Mouse (Mus musculus): ENCODE data around the gene Entpd8. TPM values are rescaled to one million over a fixed set of nuclear protein-coding genes. Genes with fewer than 3 reads are reported as not detected.

Gene Entpd8
- polyA plus RNA-seq, 1 experiment from 2014 or later, result 0.27 TPM

DNA sequence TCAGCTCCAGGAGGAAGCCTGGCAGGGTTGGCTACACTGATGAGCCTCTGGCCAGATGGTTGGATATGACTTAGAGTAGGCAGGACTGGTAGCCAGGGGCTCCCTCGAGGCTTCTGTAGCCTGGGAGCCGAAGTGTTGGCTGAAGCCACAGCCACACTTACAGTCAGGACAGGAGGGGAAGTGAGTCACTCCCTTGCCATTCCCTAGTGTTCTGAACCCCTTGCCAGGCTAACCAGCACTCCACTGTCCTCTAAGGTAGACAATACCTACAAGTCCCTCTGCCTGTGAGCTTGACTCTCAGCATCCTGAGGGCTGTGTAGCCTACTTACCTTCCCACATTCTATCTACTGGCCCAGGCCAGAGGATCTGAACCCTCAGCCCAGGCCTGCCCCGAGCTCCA, 44.3 kb downstream of the Entpd8 start:
- H3K4me3 ChIP-seq (ENCODE audit: low read depth, low read length), result no peak overlapping the region
- no peak for ATAC-seq (ENCODE audit: low read depth)
- no peak overlapping the region for H3K4me2 ChIP-seq (ENCODE audit: low read depth, low read length)
- 60% methylated on average over 3 of the region's 3 CpGs for WGBS
- no peaks in the 10 kb centered on the region for H3K27me3 ChIP-seq (ENCODE audit: control insufficient read depth, insufficient read depth, low read length)
- no peak overlapping the region for H3K27ac ChIP-seq (ENCODE audit: low read depth, low read length)
- no peaks in the 10 kb centered on the region for H3K36me3 ChIP-seq (ENCODE audit: control insufficient read depth, insufficient read depth, low read length)
- H3K9ac ChIP-seq (replicated peaks; ENCODE audit: low read depth, low read length), result no peak overlapping the region
- peaks cover 11% of the 10 kb centered on the region; the same call in 1 of the 2 replicates for H3K4me1 ChIP-seq (ENCODE audit: control insufficient read depth, insufficient read depth, low read length)
- no peaks in the 10 kb centered on the region for H3K9me3 ChIP-seq (ENCODE audit: control insufficient read depth, low read length)

DNA sequence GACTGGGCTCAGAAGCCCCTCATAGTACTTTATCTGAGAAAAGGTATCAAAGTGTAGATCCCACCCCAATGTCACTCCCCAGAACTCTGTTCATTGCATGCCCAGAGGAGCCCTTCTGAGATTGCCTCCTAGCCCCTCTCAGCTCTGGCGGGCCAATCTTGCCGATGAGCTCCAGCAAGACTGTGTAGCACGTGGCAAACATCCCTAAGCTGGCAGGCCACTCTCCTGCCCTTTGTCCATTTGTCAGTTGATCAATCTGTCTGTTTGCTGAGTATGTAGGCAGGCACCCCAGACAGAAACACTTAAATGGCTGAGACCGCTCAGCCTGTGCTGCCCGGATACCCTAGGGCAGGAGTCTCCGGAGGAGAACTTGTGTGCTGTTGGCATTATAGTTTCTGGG, 45.0 kb downstream of the Entpd8 start:
- 56% methylated on average over 6 of the region's 6 CpGs for WGBS
- Histone ChIP-seq H3K4me3 (ENCODE audit: low read depth, low read length) (no peak overlapping the region), H3K4me2 (ENCODE audit: low read depth, low read length) (no peak overlapping the region), H3K4me1 (ENCODE audit: control insufficient read depth, insufficient read depth, low read length) (peaks cover 11% of the 10 kb centered on the region; the same call in 1 of the 2 replicates), H3K27ac (ENCODE audit: low read depth, low read length) (peak overlapping the region; percentile 64), H3K9ac (replicated peaks; ENCODE audit: low read depth, low read length) (no peak overlapping the region), H3K9me3 (ENCODE audit: control insufficient read depth, low read length) (no peaks in the 10 kb centered on the region), H3K27me3 (ENCODE audit: control insufficient read depth, insufficient read depth, low read length) (no peaks in the 10 kb centered on the region), H3K36me3 (ENCODE audit: control insufficient read depth, insufficient read depth, low read length) (no peaks in the 10 kb centered on the region)
- no peak for ATAC-seq (ENCODE audit: low read depth)

DNA sequence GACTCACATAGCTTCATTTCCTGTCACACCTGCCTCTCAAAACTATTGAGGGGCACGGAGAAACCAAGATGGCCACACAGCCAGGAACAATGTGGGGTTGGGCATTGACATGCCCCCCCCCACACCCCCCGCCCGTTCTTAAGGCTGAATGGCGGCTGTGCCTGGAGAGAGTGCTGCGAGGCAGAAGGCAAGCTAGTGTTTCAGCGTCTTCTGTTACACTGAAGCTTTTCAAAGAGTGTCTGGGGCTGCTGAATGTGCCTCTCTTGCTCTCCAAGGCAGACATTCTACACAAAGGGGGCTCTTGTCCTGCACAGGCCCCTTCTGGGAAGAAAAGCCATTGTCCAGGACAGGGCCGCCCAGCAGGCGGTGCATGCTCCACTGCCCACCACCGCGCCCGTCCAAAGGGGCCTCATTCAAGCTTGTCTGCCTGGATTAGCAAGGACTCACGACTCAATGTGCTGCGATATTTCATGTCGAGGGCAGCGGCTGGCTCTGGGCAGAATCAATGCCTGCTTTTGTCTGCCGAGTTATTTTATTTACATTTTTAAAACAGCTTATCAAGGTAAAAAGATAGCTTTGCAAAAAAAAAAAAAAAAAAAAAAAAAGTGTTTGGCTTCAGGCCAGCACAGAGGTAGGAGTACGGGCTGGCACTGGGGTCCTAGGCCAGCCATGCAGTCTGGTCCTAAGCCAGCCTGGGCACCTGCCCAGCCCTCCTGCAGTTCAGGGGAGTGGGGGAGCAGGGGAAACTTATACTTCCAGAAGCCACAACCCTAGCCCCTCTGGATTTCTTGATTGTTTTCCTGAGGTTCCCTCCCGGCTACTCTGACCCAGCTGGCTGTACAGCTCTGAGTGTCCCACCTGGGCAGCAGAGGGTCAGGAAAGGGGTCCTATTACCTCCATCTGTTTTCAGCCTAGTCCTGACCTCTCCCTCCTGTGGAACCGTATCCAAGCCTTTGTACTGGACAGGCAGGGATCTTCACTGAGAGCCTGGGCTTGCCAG, 46.2 kb downstream of the Entpd8 start:
- H3K9ac ChIP-seq (replicated peaks; ENCODE audit: low read depth, low read length), result no peak overlapping the region

DNA sequence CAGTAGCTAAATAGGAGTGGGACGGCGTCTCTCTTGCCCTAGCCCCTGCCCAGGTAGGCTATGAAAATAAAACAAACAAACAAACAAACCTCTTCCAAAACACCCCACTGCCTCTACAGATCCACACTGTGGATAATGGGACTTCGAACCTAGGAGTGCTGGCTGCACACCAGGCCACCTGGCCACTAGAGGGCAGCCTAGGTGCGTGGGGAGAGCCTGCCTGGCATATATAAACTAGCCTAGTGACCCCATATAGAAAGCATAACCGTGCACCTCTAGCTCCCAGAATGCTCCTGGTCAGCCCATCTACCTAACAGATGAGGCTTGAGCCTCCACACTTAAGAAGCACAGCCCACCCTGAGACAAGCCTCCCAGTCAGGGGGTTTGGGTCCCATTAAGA, 47.1 kb downstream of the Entpd8 start:
- Histone ChIP-seq H3K4me3 (ENCODE audit: low read depth, low read length) (no peak overlapping the region), H3K27ac (ENCODE audit: low read depth, low read length) (no peak overlapping the region; the same call in 1 of the 2 replicates), H3K4me1 (ENCODE audit: control insufficient read depth, insufficient read depth, low read length) (peaks cover 11% of the 10 kb centered on the region; the same call in 1 of the 2 replicates), H3K27me3 (ENCODE audit: control insufficient read depth, insufficient read depth, low read length) (no peaks in the 10 kb centered on the region), H3K4me2 (ENCODE audit: low read depth, low read length) (no peak overlapping the region), H3K9me3 (ENCODE audit: control insufficient read depth, low read length) (no peaks in the 10 kb centered on the region), H3K9ac (replicated peaks; ENCODE audit: low read depth, low read length) (no peak overlapping the region), H3K36me3 (ENCODE audit: control insufficient read depth, insufficient read depth, low read length) (no peaks in the 10 kb centered on the region)
- 39% methylated on average over 5 of the region's 5 CpGs for WGBS
- ATAC-seq (ENCODE audit: low read depth), result no peak

More for the DNA sequence above, 46.2 kb downstream of the Entpd8 start:
- Histone ChIP-seq H3K4me1 (ENCODE audit: control insufficient read depth, insufficient read depth, low read length) (peaks cover 11% of the 10 kb centered on the region; the same call in 1 of the 2 replicates), H3K4me3 (ENCODE audit: low read depth, low read length) (no peak overlapping the region), H3K9me3 (ENCODE audit: control insufficient read depth, low read length) (no peaks in the 10 kb centered on the region), H3K27ac (ENCODE audit: low read depth, low read length) (peak overlapping the region; percentile 64), H3K27me3 (ENCODE audit: control insufficient read depth, insufficient read depth, low read length) (no peaks in the 10 kb centered on the region), H3K36me3 (ENCODE audit: control insufficient read depth, insufficient read depth, low read length) (no peaks in the 10 kb centered on the region), H3K4me2 (ENCODE audit: low read depth, low read length) (no peak overlapping the region)
- 14% methylated on average over 19 of the region's 19 CpGs for WGBS
- peak; percentile 87 for ATAC-seq (ENCODE audit: low read depth)

DNA sequence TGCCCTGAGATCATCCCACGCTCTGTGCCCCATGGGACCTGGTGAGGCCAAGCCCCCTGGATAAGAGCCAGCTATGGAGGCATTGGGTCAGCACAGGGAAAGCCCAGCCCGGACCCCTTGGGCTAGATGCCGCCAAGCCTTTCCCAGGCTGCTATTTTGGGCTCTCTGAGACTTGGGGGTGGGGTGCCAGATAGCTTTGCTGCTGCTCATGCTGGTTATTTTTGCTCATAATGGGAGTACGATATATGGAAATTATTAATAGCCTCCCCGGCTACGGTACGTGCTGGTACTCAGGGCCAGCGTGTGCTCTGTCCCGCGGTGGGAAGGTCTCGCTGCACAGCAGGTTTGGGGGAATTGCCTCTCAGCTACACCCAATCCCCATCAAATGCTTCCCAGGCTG, 48.0 kb downstream of the Entpd8 start:
- 70% methylated on average over 11 of the region's 11 CpGs for WGBS
- no peaks in the 10 kb centered on the region for H3K27me3 ChIP-seq (ENCODE audit: control insufficient read depth, insufficient read depth, low read length)
- no peaks in the 10 kb centered on the region for H3K36me3 ChIP-seq (ENCODE audit: control insufficient read depth, insufficient read depth, low read length)
- no peak overlapping the region for H3K9ac ChIP-seq (replicated peaks; ENCODE audit: low read depth, low read length)
- no peak for ATAC-seq (ENCODE audit: low read depth)
- no peaks in the 10 kb centered on the region for H3K9me3 ChIP-seq (ENCODE audit: control insufficient read depth, low read length)
- no peak overlapping the region for H3K4me2 ChIP-seq (ENCODE audit: low read depth, low read length)
- no peak overlapping the region for H3K4me3 ChIP-seq (ENCODE audit: low read depth, low read length)
- peaks cover 11% of the 10 kb centered on the region; the same call in 1 of the 2 replicates for H3K4me1 ChIP-seq (ENCODE audit: control insufficient read depth, insufficient read depth, low read length)
- no peak overlapping the region for H3K27ac ChIP-seq (ENCODE audit: low read depth, low read length)

DNA sequence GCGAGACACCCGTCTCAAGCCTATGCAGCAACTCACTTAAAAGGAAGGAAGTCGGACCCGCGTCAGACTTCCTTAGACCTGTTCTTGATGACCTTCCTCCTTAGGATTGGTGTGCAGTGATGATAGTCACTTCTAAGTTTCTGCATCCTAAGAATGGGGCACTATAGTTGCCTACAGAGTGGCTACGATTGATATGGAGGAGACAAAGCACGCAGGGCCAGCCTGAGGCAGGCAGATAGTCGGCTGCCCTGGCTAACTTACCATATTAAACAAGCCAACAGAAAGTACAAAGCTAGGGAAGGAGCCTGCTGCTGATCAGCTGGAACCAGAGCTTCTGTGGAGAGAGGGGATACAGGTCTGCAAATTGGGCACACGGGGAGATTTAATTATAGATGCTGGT, 51.5 kb downstream of the Entpd8 start:
- 80% methylated on average over 9 of the region's 9 CpGs for WGBS
- H3K27me3 ChIP-seq (ENCODE audit: control insufficient read depth, insufficient read depth, low read length), result no peaks in the 10 kb centered on the region
- no peak overlapping the region for H3K9ac ChIP-seq (replicated peaks; ENCODE audit: low read depth, low read length)
- H3K27ac ChIP-seq (ENCODE audit: low read depth, low read length), result no peak overlapping the region
- H3K4me3 ChIP-seq (ENCODE audit: low read depth, low read length), result no peak overlapping the region
- peaks cover 7% of the 10 kb centered on the region; the same call in 1 of the 2 replicates for H3K4me1 ChIP-seq (ENCODE audit: control insufficient read depth, insufficient read depth, low read length)
- H3K36me3 ChIP-seq (ENCODE audit: control insufficient read depth, insufficient read depth, low read length), result no peaks in the 10 kb centered on the region
- H3K4me2 ChIP-seq (ENCODE audit: low read depth, low read length), result no peak overlapping the region
- no peaks in the 10 kb centered on the region for H3K9me3 ChIP-seq (ENCODE audit: control insufficient read depth, low read length)
- no peak for ATAC-seq (ENCODE audit: low read depth)

Small RNAs within 50 kb of the gene (microRNA-seq; reads per million reads assigned to microRNA genes)
- gene Gm24328 (not detected), gene Mir7664 (not detected)

Other genes with a start within 250 kb of the Entpd8 start
- 90.8 and 97.0 TPM in 2 replicates for gene Ehmt1, start 160.7 kb upstream of the Entpd8 start, polyA plus RNA-seq (2014; fragmentation: Nextera tagmentation; extraction: Ambion mirVana)
- gene Arrdc1, start 145.1 kb upstream of the Entpd8 start, polyA plus RNA-seq (2014; fragmentation: Nextera tagmentation; extraction: Ambion mirVana), result 30.2 and 31.6 TPM in 2 replicates
- gene Zmynd19, start 130.5 kb upstream of the Entpd8 start, polyA plus RNA-seq (2014; fragmentation: Nextera tagmentation; extraction: Ambion mirVana), result 18.1 and 26.0 TPM in 2 replicates
- gene Dph7, start 117.9 kb upstream of the Entpd8 start, polyA plus RNA-seq (2014; fragmentation: Nextera tagmentation; extraction: Ambion mirVana), result 34.0 and 39.6 TPM in 2 replicates
- gene Mrpl41, start 105.2 kb upstream of the Entpd8 start, polyA plus RNA-seq (2014; fragmentation: Nextera tagmentation; extraction: Ambion mirVana), result 173 and 181 TPM in 2 replicates
- 3.5 and 3.7 TPM in 2 replicates for gene Pnpla7, start 104.3 kb upstream of the Entpd8 start, polyA plus RNA-seq (2014; fragmentation: Nextera tagmentation; extraction: Ambion mirVana)
- 137 and 143 TPM in 2 replicates for gene Nsmf, start 25.9 kb upstream of the Entpd8 start, polyA plus RNA-seq (2014; fragmentation: Nextera tagmentation; extraction: Ambion mirVana)
- 0.17 TPM in 1 of 2 replicates, not detected in the other for gene Noxa1, start 14.8 kb downstream of the Entpd8 start, polyA plus RNA-seq (2014; fragmentation: Nextera tagmentation; extraction: Ambion mirVana)
- 10.7 and 15.1 TPM in 2 replicates for gene Nrarp, start 100.5 kb downstream of the Entpd8 start, polyA plus RNA-seq (2014; fragmentation: Nextera tagmentation; extraction: Ambion mirVana)
- gene Tor4a, start 116.6 kb downstream of the Entpd8 start, polyA plus RNA-seq (2014; fragmentation: Nextera tagmentation; extraction: Ambion mirVana), result 0.88 and 1.4 TPM in 2 replicates
- 74.7 and 86.2 TPM in 2 replicates for gene Nelfb, start 131.2 kb downstream of the Entpd8 start, polyA plus RNA-seq (2014; fragmentation: Nextera tagmentation; extraction: Ambion mirVana)
- not detected in 2 replicates for gene Stpg3, start 134.3 kb downstream of the Entpd8 start, polyA plus RNA-seq (2014; fragmentation: Nextera tagmentation; extraction: Ambion mirVana)
- 0.91 TPM in 1 of 2 replicates, not detected in the other for gene Fam166a, start 138.4 kb downstream of the Entpd8 start, polyA plus RNA-seq (2014; fragmentation: Nextera tagmentation; extraction: Ambion mirVana)
- 361 and 387 TPM in 2 replicates for gene Tubb4b, start 144.4 kb downstream of the Entpd8 start, polyA plus RNA-seq (2014; fragmentation: Nextera tagmentation; extraction: Ambion mirVana)
- gene Slc34a3, start 154.1 kb downstream of the Entpd8 start, polyA plus RNA-seq (2014; fragmentation: Nextera tagmentation; extraction: Ambion mirVana), result not detected in 2 replicates
- gene Rnf224, start 156.5 kb downstream of the Entpd8 start, polyA plus RNA-seq (2014; fragmentation: Nextera tagmentation; extraction: Ambion mirVana), result not detected in 2 replicates
- 147 and 191 TPM in 2 replicates for gene Rnf208, start 162.0 kb downstream of the Entpd8 start, polyA plus RNA-seq (2014; fragmentation: Nextera tagmentation; extraction: Ambion mirVana)
- gene Cysrt1, start 162.1 kb downstream of the Entpd8 start, polyA plus RNA-seq (2014; fragmentation: Nextera tagmentation; extraction: Ambion mirVana), result 0.33 and 0.45 TPM in 2 replicates
- gene AL732309.1, start 166.6 kb downstream of the Entpd8 start, polyA plus RNA-seq (2014; fragmentation: Nextera tagmentation; extraction: Ambion mirVana), result 5.0 and 7.1 TPM in 2 replicates
- gene Tmem203, start 175.1 kb downstream of the Entpd8 start, polyA plus RNA-seq (2014; fragmentation: Nextera tagmentation; extraction: Ambion mirVana), result 11.0 and 11.2 TPM in 2 replicates
- gene Tprn, start 182.3 kb downstream of the Entpd8 start, polyA plus RNA-seq (2014; fragmentation: Nextera tagmentation; extraction: Ambion mirVana), result 11.5 and 12.3 TPM in 2 replicates
- 177 and 182 TPM in 2 replicates for gene Ssna1, start 192.1 kb downstream of the Entpd8 start, polyA plus RNA-seq (2014; fragmentation: Nextera tagmentation; extraction: Ambion mirVana)
- 110 and 116 TPM in 2 replicates for gene Anapc2, start 192.2 kb downstream of the Entpd8 start, polyA plus RNA-seq (2014; fragmentation: Nextera tagmentation; extraction: Ambion mirVana)
- not detected in 2 replicates for gene Tmem210, start 207.8 kb downstream of the Entpd8 start, polyA plus RNA-seq (2014; fragmentation: Nextera tagmentation; extraction: Ambion mirVana)
- gene Lrrc26, start 209.6 kb downstream of the Entpd8 start, polyA plus RNA-seq (2014; fragmentation: Nextera tagmentation; extraction: Ambion mirVana), result 0.45 TPM in 1 of 2 replicates, not detected in the other
- 60.8 and 89.4 TPM in 2 replicates for gene Grin1, start 238.9 kb downstream of the Entpd8 start, polyA plus RNA-seq (2014; fragmentation: Nextera tagmentation; extraction: Ambion mirVana)